Mouse (Mus musculus): ENCODE measurements around the gene Tmem175. TPM values are rescaled to one million over a fixed set of nuclear protein-coding genes. Genes with fewer than 3 reads are reported as not detected.

Tmem175 gene
- 22.2 TPM for total RNA-seq (2023)

DNA sequence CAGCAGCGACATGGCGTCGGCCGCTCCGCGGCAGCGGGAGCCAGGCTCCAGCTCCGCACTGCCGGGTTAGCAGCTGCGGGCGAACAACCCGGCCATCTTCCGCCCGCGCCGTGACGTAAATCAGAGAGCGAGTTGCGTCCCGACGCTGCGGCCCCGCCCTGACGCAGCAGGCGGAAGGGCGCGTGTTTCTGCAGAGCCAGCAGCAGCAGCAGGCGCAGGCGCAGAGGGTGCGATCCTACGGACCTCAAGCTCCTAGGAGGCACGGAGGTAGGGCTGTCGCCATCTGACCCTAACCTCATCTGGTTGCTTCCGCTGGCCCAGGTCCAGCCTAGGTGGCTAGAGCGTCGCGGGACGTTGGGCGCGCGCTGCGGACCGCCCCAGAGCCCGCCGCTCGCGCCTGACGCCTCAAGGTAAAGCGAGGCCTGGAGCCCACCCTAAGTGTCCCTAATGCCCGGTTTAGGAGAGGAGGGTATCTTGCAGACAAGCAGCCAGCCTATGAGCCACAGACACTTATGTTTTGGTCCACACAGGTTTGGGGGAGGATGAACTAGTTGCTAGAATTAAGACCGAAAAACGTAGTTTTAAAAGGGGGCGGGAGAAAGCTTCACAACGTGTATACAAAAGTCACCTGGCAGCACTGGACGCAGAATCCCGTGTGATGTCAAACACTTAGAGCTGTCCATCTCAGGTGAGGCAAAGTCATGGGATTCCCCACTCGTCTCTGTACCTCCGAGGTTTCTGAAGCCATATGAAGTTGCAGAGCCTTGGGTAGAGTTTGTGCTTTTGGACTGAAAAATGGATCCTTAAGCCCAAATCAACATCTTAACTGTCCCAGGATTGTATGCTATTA lies at the start of gene Tmem175, which contains the start of gene Gak:
TSS of gene Tmem175 (plus strand) at position 137 of the 850 bp plus-strand sequence.
TSS of gene Gak (minus strand) at position 122 of the 850 bp plus-strand sequence.

DNA sequence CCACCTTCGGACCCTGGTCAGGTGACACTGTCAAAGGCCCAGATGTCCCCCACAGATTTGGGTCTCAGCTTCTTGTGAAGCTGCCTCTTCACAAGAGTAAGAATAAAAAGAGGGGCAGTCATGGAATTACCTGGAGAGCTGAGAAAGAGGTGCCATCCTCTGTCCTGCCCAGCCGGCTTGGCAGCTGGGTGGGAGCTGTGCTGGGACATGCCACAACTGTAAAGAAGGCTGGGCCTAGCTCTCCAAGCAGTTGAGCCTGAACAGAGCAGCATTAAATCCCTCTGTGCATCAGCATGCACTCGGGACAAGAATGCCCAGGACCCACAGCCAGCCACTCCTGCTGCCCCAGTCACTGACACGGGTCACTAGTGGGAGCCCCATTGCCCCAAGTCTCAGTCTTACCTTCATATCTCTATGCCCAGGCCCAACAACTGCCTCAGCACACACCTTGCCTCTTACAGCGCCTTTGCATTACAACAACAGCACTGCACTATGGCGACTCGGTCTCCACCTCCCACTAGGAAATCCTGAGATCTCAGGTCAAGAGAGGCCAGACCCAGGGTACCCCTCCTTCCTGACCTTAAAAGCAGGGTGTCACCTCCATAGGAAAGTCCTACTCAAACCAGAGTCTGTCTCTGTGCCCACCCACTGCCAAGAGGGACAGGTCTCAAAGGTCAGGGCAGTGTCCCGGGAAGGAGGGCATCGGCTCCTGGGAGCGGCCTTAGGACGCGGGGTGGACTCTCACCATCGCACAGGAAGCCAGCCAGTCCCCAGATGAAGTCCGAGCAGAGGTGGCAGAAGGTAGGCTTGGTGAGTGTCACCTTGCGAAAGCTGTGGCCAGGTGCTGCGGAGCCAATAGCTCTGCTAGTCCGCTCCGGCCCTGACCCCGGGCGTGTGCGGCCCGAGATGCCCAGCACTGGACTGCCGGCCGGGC lies 30.4 kb downstream of the Tmem175 start, which contains the start of gene Idua:
TSS of gene Idua (plus strand) at position 634 of the 934 bp plus-strand sequence.

DNA sequence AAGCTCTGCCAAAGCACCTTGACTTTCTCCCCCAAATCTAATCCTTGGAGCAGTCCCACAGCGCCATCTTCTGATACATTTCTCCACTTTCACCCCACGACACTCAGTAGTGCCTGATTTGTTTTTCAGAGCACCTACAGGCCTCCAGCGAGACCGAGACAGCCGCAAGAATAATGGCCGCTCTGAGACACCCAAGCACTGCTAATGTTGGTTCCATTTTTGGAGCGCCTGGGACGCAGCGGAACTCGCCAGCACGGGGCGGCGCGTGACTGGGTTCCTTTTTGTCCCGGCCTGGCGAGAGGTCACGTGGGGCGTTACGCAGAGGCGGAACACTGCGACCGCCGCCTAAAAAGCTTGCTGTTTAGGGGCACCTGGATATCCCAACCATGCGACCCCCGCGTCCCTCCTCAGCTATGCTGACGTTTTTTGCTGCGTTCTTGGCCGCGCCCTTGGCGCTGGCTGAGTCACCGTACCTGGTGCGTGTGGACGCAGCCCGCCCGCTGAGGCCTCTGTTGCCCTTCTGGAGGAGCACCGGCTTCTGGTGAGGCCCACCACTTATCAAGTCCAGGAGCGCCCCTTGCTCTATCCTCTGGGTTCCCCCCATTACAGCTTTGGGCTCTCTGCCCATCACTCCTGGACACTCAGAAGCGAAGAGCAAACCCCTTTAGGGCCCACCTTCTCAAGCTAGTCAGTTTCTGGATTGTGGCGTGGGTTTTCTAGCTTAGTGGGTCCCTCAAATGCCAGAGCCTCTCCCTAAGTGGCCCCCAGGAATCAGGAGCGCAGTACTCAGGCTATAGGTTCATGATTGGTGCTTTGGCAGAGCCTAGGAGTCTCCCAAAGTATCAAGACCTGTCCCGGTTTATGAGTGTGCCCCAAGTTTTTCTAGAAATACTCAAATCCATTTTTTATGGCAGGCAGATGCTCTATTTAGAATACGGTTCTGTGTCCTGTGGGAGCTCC lies 39.7 kb downstream of the Tmem175 start, which contains the start of gene Dgkq:
TSS of gene Dgkq (minus strand) at position 696 of the 960 bp plus-strand sequence.

DNA sequence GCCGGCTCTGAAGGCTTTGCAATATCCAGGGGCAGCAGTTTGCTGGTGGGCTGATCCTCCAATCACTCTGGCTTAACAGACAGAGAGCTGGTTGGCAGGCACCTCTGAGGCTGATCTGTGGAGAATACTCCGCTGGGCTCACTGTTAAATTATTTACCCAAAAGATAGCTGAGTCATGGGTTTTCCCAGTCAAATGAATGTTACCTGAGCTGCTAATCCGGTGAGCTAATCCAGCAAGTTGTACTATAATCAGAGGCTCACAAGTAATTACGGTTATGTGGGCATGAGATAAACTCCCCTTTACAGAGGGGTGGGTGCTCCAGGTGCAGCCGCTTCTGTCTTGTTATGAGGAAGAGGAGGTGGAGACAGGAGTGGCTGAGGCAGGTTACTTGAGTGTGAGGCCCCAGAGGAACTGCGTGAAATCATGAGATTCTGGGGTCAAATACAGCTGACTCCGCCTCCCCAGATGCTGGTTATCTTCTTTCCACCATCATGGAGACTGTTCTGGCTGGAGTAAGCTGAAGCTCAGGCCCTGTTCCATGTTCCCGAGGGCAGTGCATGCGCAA lies 45.8 kb downstream of the Tmem175 start, which contains the start of gene Slc26a1:
TSS of gene Slc26a1 (minus strand) at position 319 of the 566 bp plus-strand sequence.

DNA sequence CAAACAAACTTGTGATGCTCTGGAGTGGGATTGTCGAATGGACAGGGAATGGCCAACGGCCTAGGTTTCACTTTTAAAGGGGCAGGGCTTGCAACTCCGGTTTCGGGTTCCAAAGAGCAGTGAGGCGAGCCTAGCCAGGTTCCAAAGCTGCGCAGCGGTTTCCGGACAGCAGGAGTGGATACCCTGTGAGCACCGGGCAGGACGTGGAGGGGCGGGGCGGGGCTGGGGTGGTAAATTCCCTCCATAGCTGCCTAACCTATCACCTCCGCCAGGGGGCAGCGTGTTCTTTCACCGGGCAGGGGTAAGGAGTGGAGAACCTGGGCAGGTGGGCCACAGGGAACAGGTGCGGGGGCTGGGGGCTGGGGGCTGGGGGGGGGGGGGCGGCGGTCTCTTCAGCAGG lies 62.7 kb downstream of the Tmem175 start, which contains the start of gene Fgfrl1:
TSS of gene Fgfrl1 (plus strand) at position 112 of the 400 bp plus-strand sequence.

Other genes starting within 250 kb of the Tmem175 start
- gene Pde6b, start 241.4 kb upstream of the Tmem175 start, total RNA-seq (2023) = not detected
- 67.0 TPM for gene Atp5k, start 195.3 kb upstream of the Tmem175 start, total RNA-seq (2023)
- gene Mfsd7a, start 180.9 kb upstream of the Tmem175 start, total RNA-seq (2023) = not detected
- gene Pcgf3, start 168.5 kb upstream of the Tmem175 start, total RNA-seq (2023) = 25.6 TPM
- gene Cplx1, start 79.7 kb upstream of the Tmem175 start, total RNA-seq (2023) = 0.53 TPM
- gene Gak, start within 50 bp of the Tmem175 start, total RNA-seq (2023) = 168 TPM
- gene Idua, start 30.6 kb downstream of the Tmem175 start, total RNA-seq (2023) = 35.9 TPM
- 24.0 TPM for gene Dgkq, start 39.9 kb downstream of the Tmem175 start, total RNA-seq (2023)
- not detected for gene Slc26a1, start 45.8 kb downstream of the Tmem175 start, total RNA-seq (2023)
- gene Fgfrl1, start 62.6 kb downstream of the Tmem175 start, total RNA-seq (2023) = 8.5 TPM
- not detected for gene Rnf212, start 145.2 kb downstream of the Tmem175 start, total RNA-seq (2023)
- not detected for gene Tmed11, start 165.6 kb downstream of the Tmem175 start, total RNA-seq (2023)
- gene Vmn2r8, start 179.1 kb downstream of the Tmem175 start, total RNA-seq (2023) = not detected
- not detected for gene Vmn2r9, start 222.8 kb downstream of the Tmem175 start, total RNA-seq (2023)